Mouse (Mus musculus): ENCODE measurements around the gene Srpr. TPM values are rescaled to one million over a fixed set of nuclear protein-coding genes. Genes with fewer than 3 reads are reported as not detected.
A peak's percentile ranks its signal among the peaks of the same experiment; 100 is the strongest.

The Srpr gene
- polyA plus RNA-seq, 1 experiment from 2014 or later: 139 TPM

DNA sequence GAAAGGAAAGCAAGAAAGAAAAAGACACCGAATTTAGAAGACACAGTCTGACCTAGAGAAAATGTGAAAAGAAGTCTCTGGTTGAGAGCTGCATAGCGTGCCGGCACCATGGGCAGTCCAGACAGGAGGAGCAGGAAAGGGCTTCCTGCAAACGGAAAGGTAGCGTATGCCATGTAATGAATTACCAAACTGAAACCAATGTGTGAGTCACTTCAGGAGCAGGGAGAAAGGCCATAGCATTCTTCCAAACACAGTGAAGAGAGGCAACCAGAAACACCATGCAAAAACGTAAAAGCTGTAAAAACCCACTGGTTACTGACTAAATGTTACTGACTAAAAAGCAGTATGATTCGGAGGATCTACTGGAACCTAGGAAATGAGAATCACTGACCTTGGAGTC is 38.3 kb upstream of the Srpr start:
- ATAC-seq (replicated peaks; ENCODE audit: low FRiP score, low read depth) (no peak), DNase-seq (ENCODE audit: low spot score) (no peak)
- no peak for TF ChIP-seq CTCF (IDR thresholded peaks at IDR 0.05; ENCODE audit: low read depth)
- Histone ChIP-seq H3K27ac (no peak overlapping the region), H3K4me1 (replicated peaks; ENCODE audit: insufficient read depth, low read length) (no peaks in the 10 kb centered on the region), H3K27me3 (ENCODE audit: insufficient read depth, low read length) (no peaks in the 10 kb centered on the region), H3K9me3 (replicated peaks; ENCODE audit: low read length) (no peaks in the 10 kb centered on the region), H3K9ac (ENCODE audit: low read depth, low read length) (no peak overlapping the region), H3K4me2 (ENCODE audit: low read length) (no peak overlapping the region), H3K36me3 (ENCODE audit: insufficient read depth, low read length) (no peaks in the 10 kb centered on the region), H3K4me3 (replicated peaks; ENCODE audit: low read depth, low read length) (no peak overlapping the region)
- WGBS: 63% methylated on average over 7 of the region's 7 CpGs

- H3K27ac ChIP-seq: no peak overlapping the region
- no peaks in the 10 kb centered on the region for H3K9me3 ChIP-seq (replicated peaks; ENCODE audit: low read length)
- DNase-seq (ENCODE audit: low spot score) (no peak), ATAC-seq (replicated peaks; ENCODE audit: low FRiP score, low read depth) (no peak)
- no peak for TF ChIP-seq CTCF (IDR thresholded peaks at IDR 0.05; ENCODE audit: low read depth)
- 90% methylated on average over 11 of the region's 11 CpGs for WGBS
- H3K4me3 ChIP-seq (replicated peaks; ENCODE audit: low read depth, low read length): no peak overlapping the region
- H3K36me3 ChIP-seq (ENCODE audit: insufficient read depth, low read length): no peaks in the 10 kb centered on the region
- H3K9ac ChIP-seq (ENCODE audit: low read depth, low read length): no peak overlapping the region
- no peaks in the 10 kb centered on the region for H3K4me1 ChIP-seq (replicated peaks; ENCODE audit: insufficient read depth, low read length)
- H3K27me3 ChIP-seq (ENCODE audit: insufficient read depth, low read length): no peaks in the 10 kb centered on the region
- no peak overlapping the region for H3K4me2 ChIP-seq (ENCODE audit: low read length)
These were observed 36.8 kb upstream of the Srpr start for GRCm38 (mm10) chr9:35163011-35163690.

- DNase-seq (ENCODE audit: low spot score): no peak
- Histone ChIP-seq H3K36me3 (ENCODE audit: insufficient read depth, low read length) (no peaks in the 10 kb centered on the region), H3K9me3 (replicated peaks; ENCODE audit: low read length) (no peaks in the 10 kb centered on the region), H3K27ac (no peak overlapping the region), H3K9ac (ENCODE audit: low read depth, low read length) (no peak overlapping the region), H3K4me3 (replicated peaks; ENCODE audit: low read depth, low read length) (no peak overlapping the region), H3K4me1 (replicated peaks; ENCODE audit: insufficient read depth, low read length) (no peaks in the 10 kb centered on the region), H3K27me3 (ENCODE audit: insufficient read depth, low read length) (no peaks in the 10 kb centered on the region), H3K4me2 (ENCODE audit: low read length) (no peak overlapping the region)
- WGBS: 81% methylated on average over 5 of the region's 5 CpGs
- ATAC-seq (replicated peaks; ENCODE audit: low FRiP score, low read depth): no peak
- TF ChIP-seq CTCF (IDR thresholded peaks at IDR 0.05; ENCODE audit: low read depth): no peak
These were observed 35.7 kb upstream of the Srpr start for GRCm38 (mm10) chr9:35164142-35164874.

DNA sequence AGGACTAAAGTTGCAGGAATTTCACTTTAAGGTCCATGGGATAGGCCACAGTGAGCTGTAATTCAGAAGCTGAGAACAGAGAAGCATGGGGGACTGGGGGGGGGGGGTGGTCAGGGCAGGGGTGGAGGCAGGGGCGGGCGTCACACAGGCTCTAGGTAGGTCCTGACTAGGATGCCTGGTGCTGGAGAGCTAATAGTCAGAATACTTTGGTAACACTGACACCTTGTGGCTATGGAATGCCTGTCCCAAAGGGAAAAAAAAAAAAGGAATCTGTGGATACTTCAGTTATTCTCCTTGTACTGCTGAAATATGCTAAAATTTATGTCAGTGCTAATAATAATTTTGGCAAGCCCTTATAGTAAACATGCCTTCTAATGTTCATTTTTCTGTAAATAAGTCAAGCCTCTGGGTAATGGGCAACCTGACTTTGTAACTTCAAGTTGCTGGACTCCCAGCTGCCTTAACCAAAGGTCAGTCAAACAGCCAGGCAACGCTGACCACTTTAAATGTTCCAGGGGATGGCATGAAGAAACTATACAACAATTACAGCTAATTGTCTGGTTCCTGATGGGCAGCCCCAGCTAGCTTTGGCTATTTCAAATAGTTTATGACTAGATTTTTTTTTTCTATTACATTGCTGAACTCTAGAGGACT is 33.7 kb upstream of the Srpr start:
- no peak overlapping the region for H3K4me2 ChIP-seq (ENCODE audit: low read length)
- no peaks in the 10 kb centered on the region for H3K9me3 ChIP-seq (replicated peaks; ENCODE audit: low read length)
- no peaks in the 10 kb centered on the region for H3K36me3 ChIP-seq (ENCODE audit: insufficient read depth, low read length)
- 16% methylated on average over 3 of the region's 3 CpGs for WGBS
- H3K4me3 ChIP-seq (replicated peaks; ENCODE audit: low read depth, low read length): no peak overlapping the region
- TF ChIP-seq CTCF (IDR thresholded peaks at IDR 0.05; ENCODE audit: low read depth): peak; percentile 72
- H3K4me1 ChIP-seq (replicated peaks; ENCODE audit: insufficient read depth, low read length): no peaks in the 10 kb centered on the region
- DNase-seq (ENCODE audit: low spot score): peak; percentile 87
- no peaks in the 10 kb centered on the region for H3K27me3 ChIP-seq (ENCODE audit: insufficient read depth, low read length)
- no peak overlapping the region for H3K9ac ChIP-seq (ENCODE audit: low read depth, low read length)
- H3K27ac ChIP-seq: no peak overlapping the region
- ATAC-seq (replicated peaks; ENCODE audit: low FRiP score, low read depth): peak; percentile 65

- Histone ChIP-seq H3K9me3 (replicated peaks; ENCODE audit: low read length) (no peaks in the 10 kb centered on the region), H3K4me1 (replicated peaks; ENCODE audit: insufficient read depth, low read length) (no peaks in the 10 kb centered on the region), H3K36me3 (ENCODE audit: insufficient read depth, low read length) (no peaks in the 10 kb centered on the region), H3K9ac (ENCODE audit: low read depth, low read length) (no peak overlapping the region), H3K4me2 (ENCODE audit: low read length) (no peak overlapping the region), H3K27ac (no peak overlapping the region), H3K27me3 (ENCODE audit: insufficient read depth, low read length) (no peaks in the 10 kb centered on the region), H3K4me3 (replicated peaks; ENCODE audit: low read depth, low read length) (no peak overlapping the region)
- 0 out of 2 replicates have a peak, but pooled peaks have one; percentile 18 for TF ChIP-seq CTCF (IDR thresholded peaks at IDR 0.05; ENCODE audit: low read depth)
- no peak for DNase-seq (ENCODE audit: low spot score)
- WGBS: 57% methylated on average over 9 of the region's 9 CpGs
- peak; percentile 53; the same call in 1 of the 2 replicates for ATAC-seq (replicated peaks; ENCODE audit: low FRiP score, low read depth)
These were observed 33.0 kb upstream of the Srpr start for GRCm38 (mm10) chr9:35166798-35167635.

GRCm38 (mm10) chr9:35170071-35170470 is 29.9 kb upstream of the Srpr start:
- Histone ChIP-seq H3K27ac (no peak overlapping the region), H3K4me3 (replicated peaks; ENCODE audit: low read depth, low read length) (no peak overlapping the region), H3K9ac (ENCODE audit: low read depth, low read length) (no peak overlapping the region), H3K4me1 (replicated peaks; ENCODE audit: insufficient read depth, low read length) (0 out of 2 replicates have a peak, but pooled peaks cover 4% of the 10 kb centered on the region), H3K9me3 (replicated peaks; ENCODE audit: low read length) (no peaks in the 10 kb centered on the region), H3K27me3 (ENCODE audit: insufficient read depth, low read length) (no peaks in the 10 kb centered on the region), H3K4me2 (ENCODE audit: low read length) (no peak overlapping the region), H3K36me3 (ENCODE audit: insufficient read depth, low read length) (no peaks in the 10 kb centered on the region)
- no peak for TF ChIP-seq CTCF (IDR thresholded peaks at IDR 0.05; ENCODE audit: low read depth)
- ATAC-seq (replicated peaks; ENCODE audit: low FRiP score, low read depth) (no peak), DNase-seq (ENCODE audit: low spot score) (no peak)
- WGBS: 89% methylated on average over 7 of the region's 7 CpGs
